Mouse (Mus musculus): ENCODE measurements around the gene Pla2r1. TPM values are rescaled to one million over a fixed set of nuclear protein-coding genes. Genes with fewer than 3 reads are reported as not detected.

Gene Pla2r1
- polyA plus RNA-seq, 1 experiment from 2014 or later, result 1.4 TPM

- ATAC-seq (no peak), DNase-seq (ENCODE audit: low spot score) (no peak)
- no peak overlapping the region for H3K4me2 ChIP-seq (replicated peaks; ENCODE audit: low read depth, low read length)
- no peak for TF ChIP-seq CTCF (IDR thresholded peaks at IDR 0.05)
- no peak for TF ChIP-seq EP300 (IDR thresholded peaks at IDR 0.05)
- WGBS, result 94% methylated on average over 8 of the region's 8 CpGs
- peaks cover 3% of the 10 kb centered on the region; the same call in 1 of the 2 replicates for H3K4me1 ChIP-seq (ENCODE audit: insufficient read depth, low read depth, low read length)
- H3K27ac ChIP-seq (ENCODE audit: low read length), result no peak overlapping the region
- no peaks in the 10 kb centered on the region for H3K9me3 ChIP-seq (ENCODE audit: low read length)
- H3K9ac ChIP-seq (replicated peaks; ENCODE audit: low read depth), result no peak overlapping the region
- H3K27me3 ChIP-seq (replicated peaks; ENCODE audit: insufficient read depth, low read length), result no peaks in the 10 kb centered on the region
- no peak overlapping the region for H3K4me3 ChIP-seq (ENCODE audit: low read depth, low read length)
- H3K36me3 ChIP-seq (ENCODE audit: insufficient read depth, low read length), result no peaks in the 10 kb centered on the region
Observed at GRCm38 (mm10) chr2:60540346-60540745, 12.8 kb downstream of the Pla2r1 start.

- H3K36me3 ChIP-seq (ENCODE audit: insufficient read depth, low read length), result no peaks in the 10 kb centered on the region
- peaks cover 3% of the 10 kb centered on the region; the same call in 1 of the 2 replicates for H3K4me1 ChIP-seq (ENCODE audit: insufficient read depth, low read depth, low read length)
- 41% methylated on average over 5 of the region's 5 CpGs for WGBS
- no peaks in the 10 kb centered on the region for H3K9me3 ChIP-seq (ENCODE audit: low read length)
- H3K4me2 ChIP-seq (replicated peaks; ENCODE audit: low read depth, low read length), result no peak overlapping the region
- H3K27ac ChIP-seq (ENCODE audit: low read length), result no peak overlapping the region
- TF ChIP-seq CTCF (IDR thresholded peaks at IDR 0.05) (no peak), EP300 (IDR thresholded peaks at IDR 0.05) (no peak)
- H3K27me3 ChIP-seq (replicated peaks; ENCODE audit: insufficient read depth, low read length), result no peaks in the 10 kb centered on the region
- no peak overlapping the region for H3K4me3 ChIP-seq (ENCODE audit: low read depth, low read length)
- DNase-seq (ENCODE audit: low spot score) (peak; percentile 62), ATAC-seq (peak; percentile 82)
- no peak overlapping the region for H3K9ac ChIP-seq (replicated peaks; ENCODE audit: low read depth)
Observed at GRCm38 (mm10) chr2:60538710-60539109, 14.4 kb downstream of the Pla2r1 start.

GRCm38 (mm10) chr2:60538274-60538673 lies 14.8 kb downstream of the Pla2r1 start:
- Histone ChIP-seq H3K27ac (ENCODE audit: low read length) (no peak overlapping the region), H3K27me3 (replicated peaks; ENCODE audit: insufficient read depth, low read length) (no peaks in the 10 kb centered on the region), H3K9ac (replicated peaks; ENCODE audit: low read depth) (no peak overlapping the region), H3K4me2 (replicated peaks; ENCODE audit: low read depth, low read length) (no peak overlapping the region), H3K9me3 (ENCODE audit: low read length) (no peaks in the 10 kb centered on the region), H3K4me1 (ENCODE audit: insufficient read depth, low read depth, low read length) (peaks cover 3% of the 10 kb centered on the region; the same call in 1 of the 2 replicates), H3K4me3 (ENCODE audit: low read depth, low read length) (no peak overlapping the region), H3K36me3 (ENCODE audit: insufficient read depth, low read length) (no peaks in the 10 kb centered on the region)
- WGBS, result 70% methylated on average over 4 of the region's 4 CpGs
- TF ChIP-seq CTCF (IDR thresholded peaks at IDR 0.05) (no peak), EP300 (IDR thresholded peaks at IDR 0.05) (no peak)
- ATAC-seq, result peak; percentile 52; the same call in 1 of the 2 replicates
- DNase-seq (ENCODE audit: low spot score), result peak; percentile 40

- Histone ChIP-seq H3K36me3 (ENCODE audit: insufficient read depth, low read length) (no peaks in the 10 kb centered on the region), H3K27ac (ENCODE audit: low read length) (no peak overlapping the region), H3K4me1 (ENCODE audit: insufficient read depth, low read depth, low read length) (no peaks in the 10 kb centered on the region; the same call in 1 of the 2 replicates), H3K4me2 (replicated peaks; ENCODE audit: low read depth, low read length) (no peak overlapping the region), H3K9ac (replicated peaks; ENCODE audit: low read depth) (no peak overlapping the region), H3K9me3 (ENCODE audit: low read length) (no peaks in the 10 kb centered on the region), H3K27me3 (replicated peaks; ENCODE audit: insufficient read depth, low read length) (no peaks in the 10 kb centered on the region), H3K4me3 (ENCODE audit: low read depth, low read length) (no peak overlapping the region)
- TF ChIP-seq CTCF (IDR thresholded peaks at IDR 0.05), result no peak
- TF ChIP-seq EP300 (IDR thresholded peaks at IDR 0.05), result no peak
- 84% methylated on average over 8 of the region's 8 CpGs for WGBS
- no peak for ATAC-seq
- no peak for DNase-seq (ENCODE audit: low spot score)
Observed at GRCm38 (mm10) chr2:60534755-60535154, 18.4 kb downstream of the Pla2r1 start.

DNA sequence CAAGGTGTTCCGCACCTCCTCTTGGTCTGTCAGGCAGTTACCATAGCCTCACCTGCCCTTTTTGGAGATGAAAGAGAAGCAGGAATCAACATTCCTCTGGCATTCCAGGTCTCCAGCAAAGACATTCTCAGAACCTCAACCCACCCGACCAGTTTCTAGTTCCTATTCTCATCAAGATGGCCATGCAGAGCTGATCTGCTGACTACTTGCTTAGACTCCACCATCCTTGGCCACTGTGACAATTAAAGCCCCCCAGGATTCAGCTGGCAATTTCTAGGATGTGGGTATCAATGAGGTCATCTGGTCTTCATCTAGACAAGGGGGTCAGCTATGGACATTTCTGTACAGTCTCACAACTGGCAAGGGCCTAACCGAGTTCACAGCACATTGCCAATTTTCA lies 20.1 kb downstream of the Pla2r1 start:
- ATAC-seq (no peak), DNase-seq (ENCODE audit: low spot score) (no peak)
- H3K4me2 ChIP-seq (replicated peaks; ENCODE audit: low read depth, low read length), result no peak overlapping the region
- no peaks in the 10 kb centered on the region for H3K9me3 ChIP-seq (ENCODE audit: low read length)
- no peak overlapping the region for H3K4me3 ChIP-seq (ENCODE audit: low read depth, low read length)
- H3K27ac ChIP-seq (ENCODE audit: low read length), result no peak overlapping the region
- 66% methylated on average over 3 of the region's 3 CpGs for WGBS
- no peaks in the 10 kb centered on the region for H3K36me3 ChIP-seq (ENCODE audit: insufficient read depth, low read length)
- no peaks in the 10 kb centered on the region; the same call in 1 of the 2 replicates for H3K4me1 ChIP-seq (ENCODE audit: insufficient read depth, low read depth, low read length)
- H3K27me3 ChIP-seq (replicated peaks; ENCODE audit: insufficient read depth, low read length), result no peaks in the 10 kb centered on the region
- no peak overlapping the region for H3K9ac ChIP-seq (replicated peaks; ENCODE audit: low read depth)
- TF ChIP-seq CTCF (IDR thresholded peaks at IDR 0.05), result no peak
- no peak for TF ChIP-seq EP300 (IDR thresholded peaks at IDR 0.05)

GRCm38 (mm10) chr2:60532495-60532894 lies 20.6 kb downstream of the Pla2r1 start:
- Histone ChIP-seq H3K36me3 (ENCODE audit: insufficient read depth, low read length) (no peaks in the 10 kb centered on the region), H3K27ac (ENCODE audit: low read length) (no peak overlapping the region), H3K9me3 (ENCODE audit: low read length) (no peaks in the 10 kb centered on the region), H3K4me3 (ENCODE audit: low read depth, low read length) (no peak overlapping the region), H3K4me2 (replicated peaks; ENCODE audit: low read depth, low read length) (no peak overlapping the region), H3K4me1 (ENCODE audit: insufficient read depth, low read depth, low read length) (no peaks in the 10 kb centered on the region; the same call in 1 of the 2 replicates), H3K9ac (replicated peaks; ENCODE audit: low read depth) (no peak overlapping the region), H3K27me3 (replicated peaks; ENCODE audit: insufficient read depth, low read length) (no peaks in the 10 kb centered on the region)
- ATAC-seq, result no peak
- no peak for DNase-seq (ENCODE audit: low spot score)
- 59% methylated on average over 5 of the region's 5 CpGs for WGBS
- TF ChIP-seq CTCF (IDR thresholded peaks at IDR 0.05), result no peak
- TF ChIP-seq EP300 (IDR thresholded peaks at IDR 0.05), result no peak

DNA sequence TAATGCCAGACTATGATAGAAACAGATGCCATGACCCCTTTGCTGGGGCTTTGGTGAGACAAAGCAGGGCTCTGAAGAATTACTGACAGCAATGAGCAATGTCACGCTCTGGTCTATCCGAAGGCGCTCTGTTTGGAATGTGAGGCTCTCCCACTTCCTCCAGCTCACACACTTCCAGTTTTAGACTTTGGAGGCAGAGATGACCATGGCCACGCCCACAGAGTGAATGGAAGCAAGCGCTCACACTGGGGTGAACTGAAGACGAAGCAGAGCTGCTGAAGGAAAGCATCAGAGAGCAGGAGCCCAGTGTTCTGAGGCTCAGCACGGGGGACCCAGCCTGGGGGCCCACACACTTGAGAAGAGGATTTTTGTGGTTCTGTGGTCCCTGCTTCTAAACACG lies 37.3 kb downstream of the Pla2r1 start:
- H3K27ac ChIP-seq (ENCODE audit: low read length), result no peak overlapping the region
- H3K4me2 ChIP-seq (replicated peaks; ENCODE audit: low read depth, low read length), result no peak overlapping the region; the same call in 1 of the 2 replicates
- no peak overlapping the region for H3K4me3 ChIP-seq (ENCODE audit: low read depth, low read length)
- ATAC-seq, result peak; percentile 62
- no peaks in the 10 kb centered on the region for H3K4me1 ChIP-seq (ENCODE audit: insufficient read depth, low read depth, low read length)
- H3K9ac ChIP-seq (replicated peaks; ENCODE audit: low read depth), result no peak overlapping the region
- peak; percentile 11 for DNase-seq (ENCODE audit: low spot score)
- TF ChIP-seq EP300 (IDR thresholded peaks at IDR 0.05) (no peak), CTCF (IDR thresholded peaks at IDR 0.05) (no peak)
- no peaks in the 10 kb centered on the region for H3K9me3 ChIP-seq (ENCODE audit: low read length)
- no peaks in the 10 kb centered on the region for H3K27me3 ChIP-seq (replicated peaks; ENCODE audit: insufficient read depth, low read length)
- H3K36me3 ChIP-seq (ENCODE audit: insufficient read depth, low read length), result no peaks in the 10 kb centered on the region
- WGBS, result 37% methylated on average over 8 of the region's 8 CpGs
